Mouse (Mus musculus): Measurements from ENCODE around the gene Inha.

Gene Inha

DNA sequence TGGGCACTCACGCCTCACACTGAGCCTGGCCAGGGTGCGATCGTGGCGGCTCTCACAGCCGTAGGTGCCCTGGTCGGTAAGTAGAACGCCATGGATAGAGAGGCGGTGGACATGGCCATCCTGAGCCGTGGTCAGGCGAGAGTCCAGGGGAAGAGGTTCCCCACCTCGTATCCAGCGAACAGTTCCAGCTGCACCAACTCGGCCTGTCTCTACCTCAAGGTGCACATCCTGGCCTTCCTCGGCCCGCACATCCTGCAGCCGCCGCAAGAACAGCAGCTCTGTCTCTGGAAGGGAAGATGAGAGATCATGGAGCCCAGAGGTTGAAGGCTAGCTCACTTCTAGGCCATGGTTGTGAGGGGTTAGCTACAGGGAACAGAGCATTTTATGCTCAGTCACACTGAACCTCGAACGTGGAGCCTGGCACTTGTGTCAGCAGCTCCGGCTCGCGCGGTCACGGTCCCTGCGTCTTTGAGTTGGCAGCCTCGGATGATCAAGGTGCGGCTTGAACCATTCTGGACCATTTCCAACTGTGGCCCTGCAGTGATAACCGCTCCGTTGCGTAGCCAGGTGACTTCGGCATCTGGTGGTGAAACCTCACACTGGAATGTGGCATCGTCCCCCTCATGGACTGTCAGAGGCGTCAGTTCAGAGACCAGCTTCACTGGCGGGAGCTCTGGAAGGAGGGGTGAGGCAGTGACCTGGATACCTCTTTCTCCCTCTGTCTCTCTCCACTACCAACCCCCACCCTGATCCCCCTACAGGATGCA is 15.9 kb upstream of the Inha start:
- no peak for DNase-seq (ENCODE audit: low spot score in 2 of 2)

DNA sequence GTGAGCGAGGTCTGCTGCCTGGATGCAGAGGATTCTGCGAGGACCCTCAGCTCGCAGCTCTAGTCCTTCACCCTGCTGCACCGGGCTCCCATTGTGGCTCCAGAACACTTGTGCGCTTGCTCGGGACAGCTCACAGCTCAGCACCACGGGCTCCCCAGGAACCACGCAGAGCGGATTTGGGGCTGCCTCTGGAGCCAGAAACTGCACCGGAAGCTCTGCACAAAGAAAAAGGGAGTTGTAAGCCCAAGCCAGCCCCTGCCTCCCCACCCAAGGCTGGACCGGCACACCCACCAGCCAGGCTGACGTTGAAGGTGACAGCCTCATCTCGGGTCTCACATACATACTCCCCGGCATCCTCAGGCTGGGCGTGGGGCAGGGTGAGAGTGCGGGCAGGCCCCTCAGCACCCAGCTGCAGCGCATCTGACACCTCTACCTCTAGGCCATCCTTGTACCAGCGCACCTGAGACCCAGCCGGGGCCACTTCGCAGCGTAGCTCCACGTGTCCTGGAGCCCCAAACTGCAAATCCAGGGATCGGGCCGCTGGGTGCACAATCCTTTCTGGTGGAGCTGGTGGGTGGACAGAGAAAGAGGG is 14.2 kb upstream of the Inha start:
- no peak for DNase-seq (ENCODE audit: low spot score in 2 of 2)

GRCm38 (mm10) chr1:75494878-75495548 is 11.9 kb upstream of the Inha start:
- no peak for DNase-seq (ENCODE audit: low spot score in 2 of 2)

DNA sequence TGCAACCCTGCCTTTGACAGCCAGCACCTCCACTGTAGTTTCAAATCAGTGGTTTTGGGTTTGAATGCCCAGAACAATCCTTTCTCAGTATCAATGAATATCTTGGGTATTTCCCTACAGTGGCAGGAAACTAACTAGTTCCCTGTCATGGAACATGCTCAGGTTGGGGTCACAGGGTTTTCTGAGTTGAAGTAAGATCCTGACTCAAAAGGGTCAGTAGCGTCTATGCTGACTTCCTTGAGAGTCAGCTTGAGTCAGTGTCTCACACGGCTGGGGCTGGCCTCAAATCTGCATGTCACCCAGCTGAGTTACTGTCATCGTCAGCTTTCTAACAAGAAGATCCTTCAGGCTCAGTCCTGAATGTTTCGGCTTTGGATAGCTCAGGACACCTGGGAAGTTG is 8.0 kb upstream of the Inha start:
- no peak for DNase-seq (ENCODE audit: low spot score in 2 of 2)

GRCm38 (mm10) chr1:75499441-75499840 is 7.4 kb upstream of the Inha start:
- DNase-seq (ENCODE audit: low spot score in 2 of 2), result no peak

- DNase-seq (ENCODE audit: low spot score in 2 of 2), result no peak
Observed at GRCm38 (mm10) chr1:75501905-75502304, 5.0 kb upstream of the Inha start.

GRCm38 (mm10) chr1:75502945-75503650 is 3.8 kb upstream of the Inha start:
- no peak for DNase-seq (ENCODE audit: low spot score in 2 of 2)

- DNase-seq (ENCODE audit: low spot score in 2 of 2), result no peak
Observed at GRCm38 (mm10) chr1:75503651-75503980, 3.3 kb upstream of the Inha start.

DNA sequence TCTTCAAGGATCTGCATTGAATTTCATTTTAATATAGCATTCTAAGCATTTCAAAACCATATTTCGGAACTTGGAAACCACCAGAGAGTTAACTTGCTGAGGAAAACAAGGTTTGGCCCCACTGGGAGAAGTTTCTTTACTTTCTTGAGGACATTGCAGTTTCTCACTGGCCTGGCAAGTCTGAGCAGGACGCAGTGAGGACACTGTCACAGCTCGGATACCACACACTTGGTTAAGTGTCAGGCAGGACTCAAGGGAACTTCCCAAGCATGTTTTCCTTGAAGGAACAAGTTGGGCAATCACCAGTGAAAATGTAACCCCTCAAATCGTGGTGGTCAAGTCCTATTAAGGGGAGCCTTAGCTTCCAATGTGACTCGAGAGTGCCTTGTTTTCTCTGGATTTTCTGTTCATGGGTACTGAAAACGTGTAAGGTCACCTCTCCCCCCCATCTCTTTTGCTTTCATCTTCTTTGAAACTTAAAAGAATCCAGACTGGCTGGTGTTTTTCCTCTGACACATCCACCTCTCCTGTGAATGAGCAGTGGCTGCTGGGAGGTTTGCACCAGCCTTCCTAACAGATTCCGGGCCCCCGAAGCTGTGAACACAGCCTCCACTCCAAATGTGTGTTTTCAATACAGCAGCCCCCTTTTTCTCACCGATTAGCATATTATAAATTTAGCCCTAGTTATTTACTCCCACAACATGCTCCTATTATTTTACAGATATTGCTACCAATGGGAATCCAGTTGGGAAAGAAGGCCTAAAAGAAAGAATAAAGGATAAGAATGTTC is 2.4 kb upstream of the Inha start:
- DNase-seq (ENCODE audit: low spot score in 2 of 2), result no peak

DNA sequence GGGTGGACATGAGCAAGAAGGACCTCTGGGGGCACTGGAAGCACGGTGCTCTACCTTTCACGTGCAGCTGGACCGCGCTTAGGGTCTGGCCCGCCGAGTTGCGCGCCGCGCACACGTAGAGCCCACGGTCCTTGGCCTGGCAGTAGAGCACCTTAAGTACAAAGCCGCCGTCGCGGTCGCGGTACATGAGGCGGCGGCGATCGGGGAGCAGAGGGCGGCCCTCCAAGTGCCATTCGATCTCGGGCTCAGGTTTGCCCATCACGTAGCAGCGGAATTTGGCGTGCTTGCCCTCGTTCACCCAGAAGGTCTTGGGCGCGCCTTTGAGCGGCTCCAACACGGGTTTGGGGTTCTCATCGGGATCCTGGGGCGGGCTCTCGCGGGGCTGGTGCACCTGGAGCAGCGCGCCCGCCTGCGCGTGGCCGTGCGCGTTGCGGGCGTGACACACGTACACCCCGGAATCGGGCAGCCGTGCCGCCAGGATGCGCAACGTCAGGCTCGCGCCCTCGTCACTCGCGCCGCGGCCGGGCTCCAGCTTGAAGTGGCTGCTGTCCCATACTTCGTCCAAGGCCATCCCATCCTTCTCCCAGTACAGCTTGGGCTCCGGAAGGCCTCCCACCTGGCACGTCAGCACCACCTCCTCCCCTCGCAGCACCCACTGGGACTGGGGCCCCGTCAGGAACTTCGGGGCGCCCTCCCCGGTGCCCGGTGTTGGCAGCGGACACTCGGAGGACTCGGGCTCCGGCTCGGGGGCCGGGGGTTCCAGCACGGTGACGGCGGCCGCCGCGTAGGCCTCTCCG is 1.5 kb upstream of the Inha start:
- DNase-seq (ENCODE audit: low spot score in 2 of 2), result no peak

DNA sequence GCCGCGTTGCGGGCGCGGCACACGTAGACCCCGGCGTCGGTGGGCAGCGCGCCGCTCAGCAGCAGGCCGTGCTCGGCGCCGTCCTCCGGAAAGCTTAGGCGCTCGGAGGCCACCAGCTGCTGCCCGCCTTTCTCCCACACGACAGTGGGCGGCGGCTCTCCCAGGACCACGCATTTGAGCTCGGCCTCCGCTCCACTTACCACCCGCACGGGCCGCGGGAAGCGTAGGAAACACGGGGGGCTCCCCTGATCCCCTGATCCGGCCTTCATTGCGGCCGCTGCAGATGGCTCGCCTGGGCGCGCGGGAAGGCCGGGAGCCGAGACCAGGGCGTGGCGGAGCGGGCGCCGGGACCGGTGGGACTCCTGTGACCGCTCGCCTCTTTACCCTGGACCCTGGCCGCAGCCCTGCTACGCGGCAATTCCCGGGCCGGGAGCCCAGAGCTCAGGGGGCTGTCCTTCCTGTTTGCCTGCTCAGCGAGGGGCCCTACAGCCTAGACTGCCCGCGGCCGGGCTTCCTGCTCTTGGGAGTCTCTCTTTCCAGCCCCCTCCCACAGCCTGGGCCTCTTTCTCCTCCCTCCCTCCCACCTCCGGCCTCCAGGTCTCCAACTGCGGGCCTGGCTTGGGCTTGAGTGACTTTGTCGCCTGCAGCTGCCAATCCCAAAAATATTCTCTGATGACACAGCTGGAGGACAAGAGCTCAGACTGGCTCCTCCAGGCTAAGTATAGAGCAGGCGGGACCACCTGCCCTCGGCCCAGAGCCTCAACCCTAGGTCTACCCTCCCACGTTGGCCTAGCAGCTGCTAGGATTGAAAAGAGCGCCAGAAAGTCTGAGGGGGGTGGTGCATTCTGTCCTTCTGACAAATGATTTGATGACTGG is 683 bp upstream of the Inha start, which contains the start of gene Obsl1:
Gene Obsl1, minus strand, starts transcription at position 497 of the 876 bp plus-strand sequence.
- DNase-seq (ENCODE audit: low spot score in 2 of 2), result no peak

GRCm38 (mm10) chr1:75509586-75509985 is 2.7 kb downstream of the Inha start:
- no peak for DNase-seq (ENCODE audit: low spot score in 2 of 2)

DNA sequence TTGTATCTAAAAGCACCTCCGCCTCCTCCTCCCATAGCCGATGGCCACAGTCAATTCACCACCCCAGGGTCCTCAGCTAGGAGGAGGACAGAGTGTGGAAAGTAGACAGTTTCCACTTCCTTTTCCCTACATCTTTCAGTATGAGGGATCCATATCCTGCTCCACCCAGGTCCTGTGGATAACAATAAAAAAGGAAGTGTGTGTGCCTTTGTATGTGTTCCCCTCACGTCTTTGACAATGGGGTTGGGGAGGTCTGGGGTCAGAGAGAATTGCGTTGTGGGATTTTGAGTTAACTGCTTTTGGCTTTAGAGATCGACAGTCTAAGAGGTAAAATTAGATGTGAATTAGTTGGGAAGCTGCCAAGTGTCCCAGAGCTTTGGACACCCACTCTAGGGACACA is 3.3 kb downstream of the Inha start:
- DNase-seq (ENCODE audit: low spot score in 2 of 2), result no peak

DNA sequence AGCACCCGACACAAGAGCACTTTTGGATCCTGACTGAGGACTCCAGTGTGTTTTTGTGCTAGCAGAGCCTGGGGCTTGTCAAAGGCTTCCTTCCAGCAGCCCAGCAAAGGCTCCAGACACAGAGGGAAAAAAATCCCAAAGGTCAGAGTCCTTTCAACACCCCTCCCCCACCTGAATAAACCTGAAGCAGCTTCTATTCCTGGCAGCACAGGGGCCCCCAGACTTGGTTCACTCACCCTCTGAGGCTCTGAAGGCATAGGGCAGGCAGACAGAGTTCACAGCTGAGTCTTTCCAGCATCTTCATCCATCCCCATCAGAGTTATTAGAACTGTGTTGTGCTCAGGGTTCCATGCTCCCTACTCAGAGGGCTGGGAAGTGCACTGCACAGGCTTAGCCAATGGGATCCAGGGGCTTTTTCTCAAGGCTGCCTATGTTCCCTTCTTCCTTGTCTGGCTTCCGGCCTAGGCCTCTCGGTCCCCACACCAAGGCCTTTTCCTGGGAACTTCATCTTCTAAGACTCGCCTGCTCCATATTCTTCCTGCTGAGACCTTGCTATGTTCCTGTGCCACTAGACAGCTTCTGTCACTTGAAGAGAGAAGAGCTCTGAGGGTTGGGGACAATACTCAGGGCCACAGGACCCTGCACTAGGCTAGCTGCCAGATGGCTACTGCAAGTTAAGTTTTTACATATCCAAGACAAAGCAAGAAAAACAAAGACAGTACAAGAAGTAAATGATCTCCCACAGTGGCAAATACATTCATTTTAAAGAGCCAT is 4.7 kb downstream of the Inha start:
- DNase-seq (ENCODE audit: low spot score in 2 of 2), result no peak

GRCm38 (mm10) chr1:75512550-75512949 is 5.7 kb downstream of the Inha start:
- DNase-seq (ENCODE audit: low spot score in 2 of 2), result no peak

GRCm38 (mm10) chr1:75516703-75517380 is 10.0 kb downstream of the Inha start:
- DNase-seq (ENCODE audit: low spot score in 2 of 2), result no peak

DNA sequence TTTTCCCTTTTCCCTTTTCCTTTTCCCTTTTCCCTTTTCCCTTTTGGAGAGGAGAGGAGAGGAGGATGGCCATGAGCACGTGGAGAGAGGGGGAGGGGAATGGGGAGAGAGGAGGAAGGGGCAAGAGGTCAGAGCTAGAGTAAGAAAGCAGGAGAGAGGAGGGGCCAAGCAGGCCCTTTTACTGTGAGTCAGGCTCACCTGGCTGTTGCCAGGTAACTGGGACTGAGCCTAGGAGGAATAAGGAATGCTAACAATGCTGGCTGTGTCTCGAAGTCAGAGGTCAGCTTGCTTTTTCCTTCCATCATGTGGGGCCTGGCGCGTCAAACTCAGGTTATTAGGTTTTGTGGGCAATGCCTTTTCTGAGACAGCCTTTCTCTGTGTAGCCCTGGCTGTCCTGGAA is 11.1 kb downstream of the Inha start:
- DNase-seq (ENCODE audit: low spot score in 2 of 2), result no peak

GRCm38 (mm10) chr1:75518427-75518826 is 11.6 kb downstream of the Inha start:
- DNase-seq (ENCODE audit: low spot score in 2 of 2), result no peak
